Mouse (Mus musculus) CD8-positive naive resting alpha-beta T cell, adult 57 days (primary cell): Measurements from ENCODE around the gene Fgfbp3. TPM values are rescaled to one million over a fixed set of nuclear protein-coding genes. Genes with fewer than 3 reads are reported as not detected.

Source experiments
- total RNA-seq: library from RNA; stranded (reverse); gene quantifications from one replicate; pipeline ENCODE4 v1.2.4, GENCODE M21; 2023

The Fgfbp3 gene
- 0.37 TPM for total RNA-seq

GRCm38 (mm10) chr19:36919466-36919865 is at the start of gene Fgfbp3:
Gene Fgfbp3 (minus strand): TSS chr19:36919615.

GRCm38 (mm10) chr19:36925671-36926552 is 6.5 kb upstream of the Fgfbp3 start, which contains the start of gene Btaf1:
Gene Btaf1 (plus strand): TSS chr19:36926079.

Other genes with a start within 250 kb of the Fgfbp3 start
- gene Ppp1r3c, start 183.0 kb downstream of the Fgfbp3 start, total RNA-seq = not detected
- gene Tnks2, start 85.4 kb downstream of the Fgfbp3 start, total RNA-seq = 139 TPM
- 33.0 TPM for gene Btaf1, start 6.5 kb upstream of the Fgfbp3 start, total RNA-seq